Mouse (Mus musculus) stomach, postnatal 0 days (tissue): Measurements from ENCODE around the gene Lca5l. TPM values are rescaled to one million over a fixed set of nuclear protein-coding genes. Genes with fewer than 3 reads are reported as not detected.

Experiments used
- ATAC-seq: fragments of 200-750 bp; cut with Nextera tagmentation; 2 replicates; pipeline ENCODE4 v1.8.0; 2017; ENCODE audit not compliant: low FRiP score, low TSS enrichment
- DNase-seq: peaks from one replicate; pipeline ENCODE4 v3.0.0-alpha.2; 2016; ENCODE audit warnings: low spot score
- H3K27ac ChIP-seq: fragments of 300-500 bp; sonication (generic); replicated peaks from 2 replicates; pipeline ENCODE4 v1.5.1; 2014; ENCODE audit warnings: mild to moderate bottlenecking, control low read depth
- H3K27me3 ChIP-seq: fragments of 300-500 bp; sonication (generic); 2 replicates; pipeline ENCODE4 v1.6.1; 2014; ENCODE audit warnings: low read length; ENCODE audit not compliant: control insufficient read depth, insufficient read depth
- H3K36me3 ChIP-seq: fragments of 300-500 bp; sonication (generic); 2 replicates; pipeline ENCODE4 v1.6.1; 2014; ENCODE audit warnings: low read length, mixed read lengths; ENCODE audit not compliant: control insufficient read depth, insufficient read depth
- H3K4me1 ChIP-seq: fragments of 300-500 bp; sonication (generic); replicated peaks from 2 replicates; pipeline ENCODE4 v1.6.1; 2014; ENCODE audit warnings: antibody characterized with exemption; ENCODE audit not compliant: control insufficient read depth, insufficient read depth
- H3K4me2 ChIP-seq: fragments of 300-500 bp; sonication (generic); replicated peaks from 2 replicates; pipeline ENCODE4 v1.6.1; 2014; ENCODE audit warnings: low read depth, mild to moderate bottlenecking, control low read depth, moderate library complexity
- H3K4me3 ChIP-seq: fragments of 300-500 bp; sonication (generic); 2 replicates; pipeline ENCODE4 v1.5.1; 2014; ENCODE audit warnings: low read depth, low read length, control low read depth
- H3K9ac ChIP-seq: fragments of 300-500 bp; sonication (generic); 2 replicates; pipeline ENCODE4 v1.6.1; 2014; ENCODE audit warnings: mild to moderate bottlenecking, low read length, control low read depth, mixed read lengths
- H3K9me3 ChIP-seq: fragments of 300-500 bp; sonication (generic); 2 replicates; pipeline ENCODE4 v1.6.1; 2016; ENCODE audit warnings: low read length; ENCODE audit not compliant: control insufficient read depth
- CTCF ChIP-seq: IDR thresholded peaks from 2 replicates; pipeline ENCODE4 v1.5.1; 2016; ENCODE audit warnings: antibody characterized with exemption, low read depth, mild to moderate bottlenecking, moderate library complexity
- EP300 ChIP-seq: optimal IDR thresholded peaks from 2 replicates; pipeline ENCODE3; 2016; ENCODE audit warnings: antibody characterized with exemption
- WGBS: fragments of 180-500 bp; shearing (Covaris S2); extraction: QIAGEN DNeasy Blood & Tissue Kit; methylation state at CpG from one replicate; pipeline ENCODE4 v1.1.7; 2014; 5-methylcytosine and 5-hydroxymethylcytosine counted together
- polyA plus RNA-seq: library from polyadenylated mRNA; unstranded; fragments of >200 nt; fragmentation: Nextera tagmentation; extraction: Ambion mirVana; gene quantifications from 2 replicates; pipeline ENCODE4 v1.2.1, GENCODE M21; 2015

The Lca5l gene
- polyA plus RNA-seq, 1 experiment from 2014 or later = 1.1 TPM

GRCm38 (mm10) chr16:96230411-96230810, 38.3 kb upstream of the Lca5l start:
- no peaks in the 10 kb centered on the region for H3K4me1 ChIP-seq
- no peaks in the 10 kb centered on the region for H3K27me3 ChIP-seq
- WGBS = 29% methylated on average over 11 of the region's 11 CpGs
- peak; percentile 70 for DNase-seq
- H3K9ac ChIP-seq = no peak overlapping the region
- H3K36me3 ChIP-seq = no peaks in the 10 kb centered on the region
- H3K27ac ChIP-seq = no peak overlapping the region
- no peak overlapping the region for H3K4me2 ChIP-seq
- TF ChIP-seq CTCF (peak; percentile 96), EP300 (no peak)
- peak; percentile 71; the same call in 1 of the 2 replicates for ATAC-seq
- H3K4me3 ChIP-seq = no peak overlapping the region
- H3K9me3 ChIP-seq = no peaks in the 10 kb centered on the region

DNA sequence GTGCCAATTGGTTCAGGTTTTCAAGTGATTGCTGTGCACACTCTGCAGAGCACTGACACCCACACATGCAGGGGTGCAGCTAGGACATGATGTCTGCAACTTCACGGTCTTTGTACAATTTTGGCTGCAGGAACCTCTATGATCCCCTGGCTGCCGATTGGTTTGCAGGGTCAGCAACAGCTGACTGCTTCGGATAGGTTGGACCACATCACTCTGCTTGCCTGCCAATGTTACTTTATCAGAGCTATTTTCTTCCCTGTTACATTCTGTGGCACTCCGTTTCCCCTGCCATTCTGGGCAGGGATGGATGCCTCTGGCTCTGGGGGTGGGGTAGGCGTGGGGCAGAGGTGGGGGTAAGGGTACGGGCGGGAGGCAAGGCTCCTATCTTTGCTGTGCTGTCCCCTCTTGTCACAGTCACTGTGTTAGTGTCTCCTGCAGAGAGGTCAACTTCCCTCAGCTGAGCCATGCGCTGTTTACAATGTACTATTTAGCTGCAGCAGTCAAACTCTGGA, 37.0 kb upstream of the Lca5l start:
- H3K4me2 ChIP-seq = no peak overlapping the region
- no peak for ATAC-seq
- H3K27ac ChIP-seq = no peak overlapping the region
- H3K27me3 ChIP-seq = no peaks in the 10 kb centered on the region
- no peak for DNase-seq
- 56% methylated on average over 8 of the region's 8 CpGs for WGBS
- no peak for TF ChIP-seq CTCF
- TF ChIP-seq EP300 = no peak
- H3K9ac ChIP-seq = no peak overlapping the region
- H3K9me3 ChIP-seq = no peaks in the 10 kb centered on the region
- H3K4me3 ChIP-seq = no peak overlapping the region
- H3K4me1 ChIP-seq = no peaks in the 10 kb centered on the region
- H3K36me3 ChIP-seq = no peaks in the 10 kb centered on the region

- TF ChIP-seq CTCF (no peak), EP300 (no peak)
- Histone ChIP-seq H3K9me3 (no peaks in the 10 kb centered on the region), H3K9ac (no peak overlapping the region), H3K36me3 (no peaks in the 10 kb centered on the region), H3K4me3 (no peak overlapping the region), H3K4me2 (no peak overlapping the region), H3K4me1 (no peaks in the 10 kb centered on the region), H3K27ac (no peak overlapping the region), H3K27me3 (no peaks in the 10 kb centered on the region)
- WGBS = 38% methylated on average over 13 of the region's 13 CpGs
- DNase-seq (peak; percentile 38), ATAC-seq (peak; percentile 63)
Measured at GRCm38 (mm10) chr16:96228438-96228837, 36.4 kb upstream of the Lca5l start.

DNA sequence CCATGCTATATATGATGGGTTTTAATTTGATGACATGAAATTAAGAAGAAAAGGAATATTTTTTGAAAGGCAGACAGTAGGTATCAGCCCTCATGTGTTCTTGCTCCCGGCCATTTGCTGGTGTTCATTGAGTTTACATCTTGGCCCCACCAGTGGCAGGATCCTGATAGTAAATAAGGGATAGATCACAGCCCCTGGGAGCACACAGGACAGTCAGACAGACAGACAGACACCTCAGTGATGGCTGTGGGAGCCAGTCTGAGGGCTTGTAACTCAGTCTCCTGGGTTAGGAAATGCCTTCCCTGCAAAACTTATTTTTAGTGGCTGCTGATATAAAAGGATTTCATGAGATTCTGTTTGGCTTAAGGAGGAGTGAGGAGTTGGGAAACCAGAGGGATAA, 30.4 kb upstream of the Lca5l start:
- Histone ChIP-seq H3K36me3 (no peaks in the 10 kb centered on the region), H3K9me3 (no peaks in the 10 kb centered on the region), H3K27ac (no peak overlapping the region), H3K4me1 (no peaks in the 10 kb centered on the region), H3K9ac (no peak overlapping the region), H3K4me3 (no peak overlapping the region), H3K27me3 (no peaks in the 10 kb centered on the region), H3K4me2 (no peak overlapping the region)
- 71% methylated on average over 1 of the region's 1 CpGs for WGBS
- TF ChIP-seq CTCF (no peak), EP300 (no peak)
- ATAC-seq = no peak
- no peak for DNase-seq

DNA sequence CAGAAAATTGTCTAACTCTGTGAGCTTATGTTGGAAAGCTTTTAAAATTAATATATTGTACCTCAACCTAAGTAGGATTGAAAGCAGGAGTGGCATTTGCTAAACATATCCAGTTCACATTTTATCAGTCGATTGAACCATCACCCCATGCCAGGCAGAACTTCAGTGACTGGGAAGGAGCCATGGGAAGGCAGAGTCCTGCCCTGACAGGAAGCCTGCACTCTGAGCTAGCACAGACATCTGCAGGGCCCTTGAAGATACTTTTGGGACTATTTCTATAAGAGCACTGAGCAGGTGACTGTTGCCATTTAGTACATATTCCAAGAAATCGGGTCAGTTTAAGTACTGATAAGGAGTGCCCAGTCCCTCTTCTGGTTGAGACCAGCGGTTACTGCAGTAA, 29.9 kb upstream of the Lca5l start:
- no peak overlapping the region for H3K4me2 ChIP-seq
- 81% methylated on average over 3 of the region's 3 CpGs for WGBS
- DNase-seq = no peak
- no peaks in the 10 kb centered on the region for H3K27me3 ChIP-seq
- no peak overlapping the region for H3K9ac ChIP-seq
- no peak for ATAC-seq
- no peaks in the 10 kb centered on the region for H3K4me1 ChIP-seq
- no peak overlapping the region for H3K27ac ChIP-seq
- H3K4me3 ChIP-seq = no peak overlapping the region
- no peaks in the 10 kb centered on the region for H3K9me3 ChIP-seq
- no peaks in the 10 kb centered on the region for H3K36me3 ChIP-seq
- TF ChIP-seq CTCF = no peak
- no peak for TF ChIP-seq EP300

DNA sequence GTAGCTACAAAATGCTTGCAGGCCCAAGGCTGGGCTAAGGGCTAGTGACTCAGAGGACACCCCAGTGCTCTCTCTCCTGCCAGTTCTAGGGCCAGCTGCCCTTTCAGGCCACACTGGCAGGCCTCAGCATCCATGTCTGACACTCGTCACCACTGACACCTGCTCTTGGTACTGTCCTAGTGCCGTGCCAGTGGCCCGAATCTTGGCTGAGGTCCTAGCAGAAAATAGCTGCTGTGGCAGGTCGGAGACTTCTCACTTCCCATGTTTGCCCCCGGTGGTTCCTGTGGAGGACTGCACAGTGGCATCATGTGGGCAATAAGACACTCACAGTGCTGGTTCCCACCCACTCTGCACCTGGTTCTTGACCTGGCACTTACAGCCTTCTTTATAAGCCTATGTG, 29.4 kb upstream of the Lca5l start:
- Histone ChIP-seq H3K9me3 (no peaks in the 10 kb centered on the region), H3K9ac (no peak overlapping the region), H3K4me2 (no peak overlapping the region), H3K4me3 (no peak overlapping the region), H3K4me1 (no peaks in the 10 kb centered on the region), H3K27ac (no peak overlapping the region), H3K36me3 (no peaks in the 10 kb centered on the region), H3K27me3 (no peaks in the 10 kb centered on the region)
- 60% methylated on average over 5 of the region's 5 CpGs for WGBS
- TF ChIP-seq CTCF (peak; percentile 16; the same call in 1 of the 2 replicates), EP300 (no peak)
- DNase-seq (no peak), ATAC-seq (no peak)
